Mouse (Mus musculus): ENCODE measurements around the gene Grip1. TPM values are rescaled to one million over a fixed set of nuclear protein-coding genes. Genes with fewer than 3 reads are reported as not detected.

The Grip1 gene
- polyA plus RNA-seq, 1 experiment from 2014 or later = 3.8 TPM

DNA sequence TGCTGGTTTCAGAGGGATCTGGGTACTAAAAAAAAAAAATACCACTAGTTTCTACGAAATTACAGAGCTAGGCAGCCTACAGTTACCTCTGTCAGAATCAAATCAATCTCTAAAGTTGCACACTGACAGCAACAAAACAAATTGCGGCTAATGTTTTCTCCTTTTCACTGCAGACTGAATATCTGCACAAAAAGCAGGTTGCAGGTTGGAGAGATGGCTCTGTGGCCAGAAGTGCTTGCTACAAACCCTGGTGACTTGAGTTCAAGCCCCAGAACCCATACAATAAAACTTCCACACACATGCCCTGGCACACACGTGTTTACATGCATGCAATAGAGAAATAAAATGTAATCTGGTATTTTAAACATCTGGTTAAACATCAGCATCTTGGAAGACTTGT is 16.3 kb upstream of the Grip1 start:
- no peaks in the 10 kb centered on the region for H3K9me3 ChIP-seq
- H3K36me3 ChIP-seq (replicated peaks) = no peaks in the 10 kb centered on the region
- peaks cover 8% of the 10 kb centered on the region for H3K4me1 ChIP-seq
- DNase-seq (ENCODE audit: low spot score) = no peak
- H3K4me3 ChIP-seq = no peak overlapping the region
- H3K27me3 ChIP-seq (replicated peaks; ENCODE audit: low read depth, poor library complexity, severe bottlenecking) = no peaks in the 10 kb centered on the region
- WGBS = 79% methylated on average over 3 of the region's 3 CpGs
- H3K27ac ChIP-seq (replicated peaks) = no peak overlapping the region

DNA sequence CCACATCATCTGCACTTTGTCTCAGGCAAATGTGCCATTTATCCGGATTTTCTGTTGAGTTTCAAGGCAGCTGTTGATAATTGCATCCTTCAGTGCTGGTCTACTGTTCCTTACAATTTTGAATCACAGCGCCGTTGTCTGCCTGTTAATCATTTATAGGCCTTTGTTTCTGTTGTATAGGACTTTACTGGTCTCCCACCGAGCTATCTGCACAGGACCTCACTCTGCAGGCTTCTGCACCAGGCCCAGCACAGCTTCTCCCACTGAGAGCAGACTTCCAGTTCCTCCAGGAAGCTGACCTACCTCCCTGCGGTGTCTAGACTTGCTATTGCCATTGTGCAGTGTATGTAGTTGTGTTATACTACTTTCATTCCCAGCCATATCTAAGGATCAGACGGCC is 11.9 kb upstream of the Grip1 start:
- Histone ChIP-seq H3K36me3 (replicated peaks) (no peaks in the 10 kb centered on the region), H3K4me1 (peaks cover 8% of the 10 kb centered on the region), H3K4me3 (no peak overlapping the region), H3K27ac (replicated peaks) (no peak overlapping the region), H3K9me3 (no peaks in the 10 kb centered on the region), H3K27me3 (replicated peaks; ENCODE audit: low read depth, poor library complexity, severe bottlenecking) (no peaks in the 10 kb centered on the region)
- 48% methylated on average over 6 of the region's 6 CpGs for WGBS
- DNase-seq (ENCODE audit: low spot score) = no peak

DNA sequence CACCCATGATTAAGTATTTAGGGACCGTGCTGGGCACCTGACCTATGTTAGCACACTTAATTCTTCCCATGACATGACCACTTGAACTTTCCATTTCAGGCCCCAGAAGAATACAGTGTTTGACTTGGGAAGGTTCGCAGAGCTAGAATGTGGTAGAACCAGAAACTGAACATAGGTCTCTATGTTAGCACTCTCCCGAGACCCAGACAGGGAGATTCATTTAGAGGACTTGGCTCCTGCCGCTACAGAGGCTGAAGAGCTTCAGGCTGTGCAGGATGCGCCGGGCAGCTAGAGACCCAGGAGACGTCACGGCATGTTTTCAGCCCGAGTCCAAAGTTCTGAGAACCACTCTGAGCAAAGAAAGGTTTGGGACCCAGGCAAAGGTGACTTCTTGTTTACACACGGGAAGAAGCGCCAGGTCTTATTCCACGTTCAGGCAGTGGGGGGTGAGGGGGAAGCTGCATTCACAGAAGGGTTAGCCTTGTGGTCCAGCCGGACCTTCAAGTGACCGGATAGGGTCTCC is 6.2 kb upstream of the Grip1 start:
- peaks cover 5% of the 10 kb centered on the region for H3K27me3 ChIP-seq (replicated peaks; ENCODE audit: low read depth, poor library complexity, severe bottlenecking)
- DNase-seq (ENCODE audit: low spot score) = no peak
- H3K4me3 ChIP-seq = no peak overlapping the region
- peaks cover 1% of the 10 kb centered on the region; the same call in 1 of the 2 replicates for H3K4me1 ChIP-seq
- H3K9me3 ChIP-seq = no peaks in the 10 kb centered on the region
- 77% methylated on average over 14 of the region's 14 CpGs for WGBS
- H3K36me3 ChIP-seq (replicated peaks) = no peaks in the 10 kb centered on the region
- H3K27ac ChIP-seq (replicated peaks) = no peak overlapping the region

DNA sequence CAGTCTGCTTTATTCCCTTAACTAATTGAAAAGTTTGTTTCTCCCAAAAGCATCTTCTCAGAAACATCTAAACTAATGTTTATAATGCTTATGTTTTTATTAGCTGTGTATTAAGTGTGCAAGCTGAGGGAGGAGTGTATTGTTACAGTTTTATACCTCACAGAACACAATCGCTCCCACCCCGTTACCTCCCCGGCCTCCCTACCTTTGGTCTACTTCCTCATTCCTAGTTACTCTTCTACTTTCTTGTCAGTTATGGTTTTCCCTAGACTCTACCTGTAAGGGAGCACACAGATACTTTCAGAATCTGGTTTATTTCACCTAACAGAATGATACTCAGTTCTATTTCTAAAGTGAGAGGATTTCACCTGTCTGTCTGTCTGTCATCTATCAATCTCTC is 5.7 kb upstream of the Grip1 start:
- Histone ChIP-seq H3K4me3 (no peak overlapping the region), H3K27me3 (replicated peaks; ENCODE audit: low read depth, poor library complexity, severe bottlenecking) (peaks cover 10% of the 10 kb centered on the region)
- WGBS = 95% methylated on average over 3 of the region's 3 CpGs

DNA sequence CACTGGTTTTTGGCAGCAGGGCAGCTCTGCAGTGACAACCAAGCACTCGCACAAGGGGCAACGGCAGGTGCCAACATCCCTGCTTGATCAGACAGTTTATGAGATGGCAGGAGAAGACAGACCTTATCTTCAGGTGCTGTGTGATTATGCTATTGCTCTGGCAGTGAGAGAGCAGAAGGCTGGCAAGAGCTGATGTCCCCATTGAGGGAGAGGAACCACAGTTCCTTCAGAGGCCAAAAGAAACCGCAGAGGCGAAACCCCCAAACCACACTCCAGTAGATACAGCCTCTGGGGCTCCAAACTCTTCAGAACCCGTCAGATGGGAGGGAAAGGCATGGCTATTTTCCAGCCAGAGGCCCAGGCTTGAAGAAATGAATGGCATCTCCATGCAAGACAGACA is 932 bp upstream of the Grip1 start:
- Histone ChIP-seq H3K4me3 (peak overlapping the region; percentile 87), H3K27ac (replicated peaks) (no peak overlapping the region), H3K9me3 (no peaks in the 10 kb centered on the region), H3K27me3 (replicated peaks; ENCODE audit: low read depth, poor library complexity, severe bottlenecking) (peaks cover 11% of the 10 kb centered on the region), H3K36me3 (replicated peaks) (no peaks in the 10 kb centered on the region), H3K4me1 (peaks cover 25% of the 10 kb centered on the region)
- 41% methylated on average over 5 of the region's 5 CpGs for WGBS
- peak; percentile 13 for DNase-seq (ENCODE audit: low spot score)

More for the DNA sequence above, 5.7 kb upstream of the Grip1 start:
- no peaks in the 10 kb centered on the region for H3K36me3 ChIP-seq (replicated peaks)
- no peak overlapping the region for H3K27ac ChIP-seq (replicated peaks)
- H3K9me3 ChIP-seq = no peaks in the 10 kb centered on the region
- DNase-seq (ENCODE audit: low spot score) = no peak
- peaks cover 6% of the 10 kb centered on the region; the same call in 1 of the 2 replicates for H3K4me1 ChIP-seq

DNA sequence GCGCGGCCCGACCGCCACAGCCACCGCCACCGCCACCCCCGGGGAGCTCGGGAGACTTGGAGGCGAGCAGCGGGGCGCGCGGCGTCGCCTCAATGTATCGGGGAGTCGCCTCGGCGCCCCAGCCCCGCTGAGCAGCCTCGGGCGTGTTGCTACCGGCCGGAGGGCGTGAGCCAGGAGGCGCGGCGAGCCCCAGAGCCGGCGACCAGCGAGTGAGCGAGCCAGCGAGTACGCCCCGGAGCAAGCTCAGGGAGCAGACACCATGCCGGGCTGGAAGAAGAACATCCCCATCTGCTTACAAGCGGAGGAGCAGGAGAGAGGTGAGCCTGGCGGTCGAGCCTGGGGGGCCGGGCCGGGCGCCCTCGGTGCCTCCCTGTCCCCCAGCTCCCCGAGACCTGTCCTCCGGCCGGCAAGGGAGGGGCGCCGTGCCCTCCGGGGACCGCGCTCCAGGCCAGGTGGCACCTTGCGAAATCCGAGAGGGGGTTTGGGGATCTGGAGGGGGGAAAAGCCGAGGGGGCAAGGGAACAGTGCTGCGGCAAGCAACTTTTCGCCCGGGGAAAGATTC is 557 bp downstream of the Grip1 start:
- peak overlapping the region; percentile 94 for H3K27ac ChIP-seq (replicated peaks)
- no peaks in the 10 kb centered on the region for H3K36me3 ChIP-seq (replicated peaks)
- WGBS = under 1% methylated on average over 57 of the region's 57 CpGs
- H3K9me3 ChIP-seq = no peaks in the 10 kb centered on the region
- H3K4me3 ChIP-seq = peak overlapping the region; percentile 87
- H3K27me3 ChIP-seq (replicated peaks; ENCODE audit: low read depth, poor library complexity, severe bottlenecking) = peaks cover 11% of the 10 kb centered on the region
- peak; percentile 79 for DNase-seq (ENCODE audit: low spot score)
- peaks cover 25% of the 10 kb centered on the region for H3K4me1 ChIP-seq

DNA sequence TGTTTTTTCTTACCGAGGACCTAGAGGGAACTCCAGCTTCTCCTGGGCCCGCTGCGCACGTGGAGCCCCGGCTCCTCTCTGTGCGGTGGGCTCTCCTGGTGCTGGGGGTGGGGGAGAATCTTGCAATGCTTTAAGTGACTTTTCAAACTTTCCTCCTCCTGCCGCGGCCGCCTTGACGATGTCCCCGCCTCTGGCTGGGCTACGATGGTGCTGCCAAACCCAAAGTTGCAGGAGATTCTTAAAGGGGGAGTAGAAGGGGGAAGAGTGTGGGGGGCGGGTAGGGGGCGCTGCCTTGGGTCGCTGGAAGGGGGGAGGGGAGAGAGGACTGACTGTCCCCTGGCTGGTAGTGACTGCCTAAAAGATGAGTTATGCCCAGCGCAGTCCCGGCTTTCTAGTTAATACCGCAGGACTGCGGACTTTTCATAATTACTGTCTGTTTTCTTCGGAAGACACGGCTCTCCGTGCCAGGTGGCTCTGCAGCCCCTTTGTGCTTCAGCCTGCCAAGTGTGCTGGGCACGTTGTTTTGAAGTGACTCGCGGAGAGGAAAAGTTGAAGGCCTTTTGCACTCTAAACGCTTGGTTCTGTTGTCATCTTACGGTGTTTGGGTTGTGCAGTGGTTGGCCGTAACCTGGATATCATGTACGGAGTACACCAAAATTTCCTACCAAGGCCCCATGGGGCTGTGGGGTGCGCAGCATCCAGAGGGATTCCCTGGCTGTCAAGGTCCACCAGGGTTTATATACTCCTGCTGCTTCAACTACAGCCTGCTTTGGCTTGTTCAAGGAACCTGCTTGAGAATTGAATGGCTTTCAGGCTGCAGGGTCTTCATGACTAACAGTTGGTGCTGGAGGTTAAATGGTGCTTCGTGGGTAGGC is 1.3 kb downstream of the Grip1 start:
- H3K27ac ChIP-seq (replicated peaks) = peak overlapping the region; percentile 94
- no peaks in the 10 kb centered on the region for H3K9me3 ChIP-seq
- H3K4me1 ChIP-seq = peaks cover 27% of the 10 kb centered on the region
- peaks cover 11% of the 10 kb centered on the region for H3K27me3 ChIP-seq (replicated peaks; ENCODE audit: low read depth, poor library complexity, severe bottlenecking)
- H3K4me3 ChIP-seq = peak overlapping the region; percentile 87
- no peaks in the 10 kb centered on the region for H3K36me3 ChIP-seq (replicated peaks)
- under 1% methylated on average over 31 of the region's 31 CpGs for WGBS
- peak; percentile 68 for DNase-seq (ENCODE audit: low spot score)

DNA sequence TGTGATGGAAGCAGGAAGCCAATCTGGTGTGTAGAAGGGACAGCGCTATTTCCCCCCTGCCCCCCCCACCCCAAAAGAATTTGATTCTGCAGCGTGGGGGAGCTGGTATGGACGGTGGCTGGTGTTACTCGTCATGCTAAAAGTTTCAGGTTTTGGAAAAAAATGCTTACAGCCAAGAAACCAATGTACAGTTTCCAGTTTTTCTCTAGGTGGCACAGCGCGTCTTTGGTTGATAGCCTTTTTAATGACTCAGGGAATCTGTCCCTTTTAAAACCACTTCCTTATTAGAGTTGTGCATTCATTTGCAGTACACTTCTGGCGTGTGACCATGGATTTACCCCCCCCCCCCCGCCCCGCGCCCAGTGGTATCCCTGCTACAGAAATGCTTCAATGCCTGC is 1.9 kb downstream of the Grip1 start:
- DNase-seq (ENCODE audit: low spot score) = no peak
- Histone ChIP-seq H3K27ac (replicated peaks) (peak overlapping the region; percentile 94; the same call in 1 of the 2 replicates), H3K9me3 (no peaks in the 10 kb centered on the region), H3K27me3 (replicated peaks; ENCODE audit: low read depth, poor library complexity, severe bottlenecking) (peaks cover 11% of the 10 kb centered on the region), H3K4me3 (peak overlapping the region; percentile 87), H3K36me3 (replicated peaks) (no peaks in the 10 kb centered on the region), H3K4me1 (peaks cover 33% of the 10 kb centered on the region)
- 20% methylated on average over 10 of the region's 10 CpGs for WGBS

DNA sequence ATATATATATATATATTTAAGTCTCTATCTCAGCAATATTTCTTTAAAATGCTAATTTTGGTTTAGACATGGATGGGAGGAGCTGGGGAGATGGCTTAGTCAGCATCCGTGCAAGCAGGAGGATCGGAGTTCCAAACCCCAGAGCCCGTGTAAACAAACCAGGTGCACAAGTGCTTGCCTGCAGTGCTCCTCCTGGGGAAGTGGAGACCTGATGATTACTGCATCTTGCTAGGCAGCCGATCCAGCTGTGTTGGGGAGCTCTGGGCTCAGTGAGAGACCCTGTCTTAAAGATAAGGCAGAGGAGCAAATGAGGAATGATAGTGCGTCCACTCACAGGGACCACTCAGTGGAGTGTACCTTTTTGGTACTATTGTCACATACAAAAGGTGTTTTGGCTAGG is 3.5 kb downstream of the Grip1 start:
- DNase-seq (ENCODE audit: low spot score) = no peak
- Histone ChIP-seq H3K4me3 (no peak overlapping the region), H3K27ac (replicated peaks) (no peak overlapping the region), H3K9me3 (no peaks in the 10 kb centered on the region), H3K27me3 (replicated peaks; ENCODE audit: low read depth, poor library complexity, severe bottlenecking) (peaks cover 9% of the 10 kb centered on the region), H3K36me3 (replicated peaks) (no peaks in the 10 kb centered on the region), H3K4me1 (peaks cover 38% of the 10 kb centered on the region)
- 88% methylated on average over 5 of the region's 5 CpGs for WGBS

DNA sequence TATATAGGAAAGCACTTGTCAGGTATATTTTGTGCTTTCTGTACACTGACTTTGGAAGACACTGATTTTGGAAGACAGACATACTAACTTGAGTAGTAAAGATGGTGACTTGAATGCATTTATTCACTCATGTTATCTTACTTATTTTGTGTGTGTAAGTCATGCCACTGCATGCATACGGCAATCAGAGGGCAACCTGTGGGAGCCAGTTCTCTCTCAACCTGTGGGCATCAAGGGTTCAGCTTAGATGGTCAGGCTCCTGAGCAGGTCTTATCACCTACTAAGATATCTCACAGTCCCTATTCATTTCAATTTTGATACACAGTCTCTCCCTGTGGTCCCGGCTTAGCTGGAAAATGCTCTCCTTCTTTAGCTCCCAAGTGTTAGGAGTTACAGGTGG is 5.4 kb downstream of the Grip1 start:
- H3K4me1 ChIP-seq = peaks cover 27% of the 10 kb centered on the region
- no peaks in the 10 kb centered on the region for H3K9me3 ChIP-seq
- no peak overlapping the region for H3K27ac ChIP-seq (replicated peaks)
- no peaks in the 10 kb centered on the region for H3K36me3 ChIP-seq (replicated peaks)
- DNase-seq (ENCODE audit: low spot score) = no peak
- H3K27me3 ChIP-seq (replicated peaks; ENCODE audit: low read depth, poor library complexity, severe bottlenecking) = no peaks in the 10 kb centered on the region
- WGBS = 90% methylated on average over 2 of the region's 2 CpGs
- no peak overlapping the region for H3K4me3 ChIP-seq

DNA sequence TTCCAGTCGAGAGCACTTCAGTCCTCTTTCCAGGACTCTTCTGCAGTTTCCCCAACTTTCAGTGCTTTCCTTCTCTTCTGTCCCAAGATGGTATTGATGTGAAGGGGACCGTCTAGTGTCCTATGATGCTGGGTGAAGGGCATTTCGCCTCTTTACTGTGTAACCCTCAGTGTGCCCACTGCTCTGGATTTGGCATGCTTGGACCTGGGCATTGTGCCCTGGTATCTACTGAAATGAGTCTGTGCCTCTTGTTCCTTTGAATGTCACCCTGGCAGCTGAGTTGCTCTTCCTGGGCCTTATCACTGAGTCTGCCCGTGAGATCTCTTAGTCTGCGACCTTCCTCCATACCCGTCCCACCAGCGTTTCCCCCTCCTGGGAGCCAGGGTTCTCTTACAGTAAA is 9.7 kb downstream of the Grip1 start:
- DNase-seq (ENCODE audit: low spot score) = no peak
- H3K9me3 ChIP-seq = no peaks in the 10 kb centered on the region
- 89% methylated on average over 7 of the region's 7 CpGs for WGBS
- peaks cover 14% of the 10 kb centered on the region for H3K4me1 ChIP-seq
- H3K4me3 ChIP-seq = no peak overlapping the region
- H3K27ac ChIP-seq (replicated peaks) = no peak overlapping the region
- no peaks in the 10 kb centered on the region for H3K36me3 ChIP-seq (replicated peaks)
- no peaks in the 10 kb centered on the region for H3K27me3 ChIP-seq (replicated peaks; ENCODE audit: low read depth, poor library complexity, severe bottlenecking)

DNA sequence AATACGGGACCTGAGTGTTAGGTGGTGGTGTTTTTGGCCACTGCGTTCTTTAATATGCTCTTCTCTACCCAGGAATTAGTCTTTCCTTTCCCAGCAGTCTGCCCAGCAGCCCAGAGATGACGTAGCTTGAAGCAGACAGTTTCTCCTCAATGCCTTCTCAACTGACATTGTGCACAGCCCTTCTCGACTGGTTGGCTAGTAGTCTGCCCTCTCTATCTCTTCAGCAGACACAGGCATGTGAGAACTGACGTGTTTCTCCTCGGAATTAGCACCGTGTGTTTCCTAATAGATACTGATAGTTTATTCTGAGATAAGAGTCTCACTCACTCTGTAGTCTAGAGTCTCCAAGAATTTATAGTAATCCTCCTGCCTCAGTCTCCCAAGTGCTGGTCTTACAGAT is 10.2 kb downstream of the Grip1 start:
- Histone ChIP-seq H3K27ac (replicated peaks) (no peak overlapping the region), H3K4me3 (no peak overlapping the region), H3K36me3 (replicated peaks) (no peaks in the 10 kb centered on the region), H3K4me1 (peaks cover 14% of the 10 kb centered on the region), H3K9me3 (no peaks in the 10 kb centered on the region), H3K27me3 (replicated peaks; ENCODE audit: low read depth, poor library complexity, severe bottlenecking) (no peaks in the 10 kb centered on the region)
- 85% methylated on average over 7 of the region's 7 CpGs for WGBS
- no peak for DNase-seq (ENCODE audit: low spot score)

DNA sequence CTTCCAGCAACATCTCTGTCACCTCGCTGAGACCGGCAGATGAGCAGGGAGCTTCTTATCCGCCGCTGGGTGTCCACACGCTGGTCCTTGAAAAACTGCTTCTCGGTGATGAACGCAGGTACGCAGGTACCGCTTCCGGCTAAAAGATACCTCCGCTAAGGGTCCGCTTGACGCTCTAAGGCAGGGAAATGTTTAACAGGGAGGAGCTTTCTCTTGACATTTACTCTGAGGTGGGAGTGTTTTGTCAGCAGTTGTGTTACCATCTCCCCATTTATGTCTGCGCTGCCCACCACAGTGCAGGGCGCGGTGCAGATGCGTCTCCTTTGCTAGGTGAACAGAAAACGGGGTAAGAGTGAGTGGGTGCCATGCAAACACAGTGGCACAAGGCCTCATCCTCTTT is 14.3 kb downstream of the Grip1 start:
- no peak overlapping the region for H3K27ac ChIP-seq (replicated peaks)
- no peak for DNase-seq (ENCODE audit: low spot score)
- H3K4me1 ChIP-seq = no peaks in the 10 kb centered on the region
- H3K36me3 ChIP-seq (replicated peaks) = no peaks in the 10 kb centered on the region
- H3K9me3 ChIP-seq = no peaks in the 10 kb centered on the region
- H3K27me3 ChIP-seq (replicated peaks; ENCODE audit: low read depth, poor library complexity, severe bottlenecking) = no peaks in the 10 kb centered on the region
- no peak overlapping the region for H3K4me3 ChIP-seq
- WGBS = 94% methylated on average over 18 of the region's 18 CpGs

Measured in embryonic facial prominence, embryonic 10.5 days (tissue).